Comparison of ENCODE assay signal across 19 mouse cellular contexts in the genomic region with DNA sequence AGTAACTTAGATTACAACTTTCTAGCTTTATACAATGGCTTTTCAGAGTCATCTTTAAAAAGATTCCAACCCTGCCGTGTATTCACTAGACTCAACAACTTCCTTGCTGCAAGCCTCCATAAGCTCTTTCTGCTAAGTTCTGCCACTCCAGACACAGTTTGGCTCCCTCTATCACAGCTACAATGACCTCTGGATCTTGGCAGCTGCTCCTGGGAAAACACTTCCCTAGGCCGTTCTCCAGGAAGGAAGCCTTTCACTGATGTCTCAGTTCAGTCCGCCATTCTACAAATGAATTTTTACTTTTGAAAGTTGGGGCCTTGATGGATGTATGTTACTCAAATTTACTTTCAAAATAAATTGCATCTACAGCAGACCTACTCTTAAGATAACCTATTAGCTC.
"Had no signal": no experiment of that assay in that cellular context is flagged by ENCODE, and none has a peak within 500 bp of the region (broad histone marks: within the 10 kb centered on the region; RNA-seq: fewer than 3 reads in every experiment).

No protein-coding gene starts in this region.

- DNase-seq: lung, adult 18-20 months; lung, postnatal 36 days; midbrain, embryonic 14.5 days; retina, postnatal 1 day; right cerebral cortex, adult 18-20 months; right cerebral cortex, postnatal 25 days; right cerebral cortex, postnatal 4 days; spleen, adult 18-20 months; thymus, adult 18-20 months; thymus, postnatal 14 days; thymus, postnatal 36 days had no signal

- H3K27ac ChIP-seq: lung, embryonic 15.5 days; midbrain, embryonic 10.5 days; midbrain, embryonic 12.5 days; neural tube, embryonic 13.5 days; neural tube, embryonic 15.5 days had no signal

- ATAC-seq: lung, postnatal 0 days; midbrain, embryonic 16.5 days had no signal

- H3K27me3 ChIP-seq: lung, embryonic 15.5 days; midbrain, embryonic 12.5 days; neural tube, embryonic 13.5 days; neural tube, embryonic 15.5 days had no signal

- H3K4me1 ChIP-seq: lung, embryonic 15.5 days; midbrain, embryonic 10.5 days; midbrain, embryonic 12.5 days; neural tube, embryonic 13.5 days; neural tube, embryonic 15.5 days had no signal

- H3K9me3 ChIP-seq: lung, embryonic 15.5 days; midbrain, embryonic 10.5 days; midbrain, embryonic 12.5 days; neural tube, embryonic 13.5 days; neural tube, embryonic 15.5 days had no signal

- H3K4me2 ChIP-seq: lung, embryonic 15.5 days; midbrain, embryonic 12.5 days; neural tube, embryonic 13.5 days; neural tube, embryonic 15.5 days had no signal

- H3K36me3 ChIP-seq: lung, embryonic 15.5 days; midbrain, embryonic 10.5 days; midbrain, embryonic 12.5 days; neural tube, embryonic 15.5 days had no signal

- H3K4me3 ChIP-seq: lung, embryonic 15.5 days; midbrain, embryonic 10.5 days; midbrain, embryonic 12.5 days; myocyte; neural tube, embryonic 13.5 days; neural tube, embryonic 15.5 days had no signal

- H3K9ac ChIP-seq: lung, embryonic 15.5 days; midbrain, embryonic 12.5 days; neural tube, embryonic 13.5 days; neural tube, embryonic 15.5 days had no signal
